Mouse (Mus musculus) liver, postnatal 0 days (tissue): Measurements from ENCODE around the gene Vamp1. TPM values are rescaled to one million over a fixed set of nuclear protein-coding genes. Genes with fewer than 3 reads are reported as not detected.

Source experiments
- ATAC-seq: fragments of 200-750 bp; cut with Nextera tagmentation; 2 replicates; pipeline ENCODE4 v1.8.0; 2017; ENCODE audit warnings: mild to moderate bottlenecking, moderate library complexity
- DNase-seq: peaks from one replicate; pipeline ENCODE4 v3.0.0-alpha.2; 2016
- H3K27ac ChIP-seq: fragments of 300-500 bp; sonication (generic); 2 replicates; pipeline ENCODE4 v1.5.1; 2014; ENCODE audit warnings: antibody characterized with exemption, moderate library complexity, mild to moderate bottlenecking, low read depth
- H3K27me3 ChIP-seq: fragments of 300-500 bp; sonication (generic); 2 replicates; pipeline ENCODE4 v1.6.1; 2014; ENCODE audit warnings: low read length, control low read depth, mixed read lengths; ENCODE audit not compliant: insufficient read depth
- H3K36me3 ChIP-seq: fragments of 300-500 bp; sonication (generic); replicated peaks from 2 replicates; pipeline ENCODE4 v1.6.1; 2014; ENCODE audit warnings: mild to moderate bottlenecking, control low read depth, low read length, moderate library complexity, mixed read lengths; ENCODE audit not compliant: insufficient read depth
- H3K4me1 ChIP-seq: fragments of 300-500 bp; sonication (generic); 2 replicates; pipeline ENCODE4 v1.6.1; 2014; ENCODE audit warnings: antibody characterized with exemption, mild to moderate bottlenecking, control low read depth; ENCODE audit not compliant: insufficient read depth
- H3K4me2 ChIP-seq: fragments of 300-500 bp; sonication (generic); 2 replicates; pipeline ENCODE4 v1.6.1; 2014; ENCODE audit warnings: low read depth, mild to moderate bottlenecking, low read length, moderate library complexity, mixed read lengths
- H3K4me3 ChIP-seq: fragments of 300-500 bp; sonication (generic); 2 replicates; pipeline ENCODE4 v1.5.1; 2014; ENCODE audit warnings: low read depth, low read length
- H3K9ac ChIP-seq: fragments of 300-500 bp; sonication (generic); replicated peaks from 2 replicates; pipeline ENCODE4 v1.6.1; 2014; ENCODE audit warnings: mild to moderate bottlenecking, moderate library complexity
- H3K9me3 ChIP-seq: fragments of 300-500 bp; sonication (generic); 2 replicates; pipeline ENCODE4 v1.6.1; 2016; ENCODE audit warnings: mild to moderate bottlenecking, control low read depth, low read length, mixed read lengths
- CTCF ChIP-seq: sonication (generic); IDR thresholded peaks from 2 replicates; pipeline ENCODE4 v1.5.1; 2016; ENCODE audit warnings: antibody characterized with exemption, low read depth
- EP300 ChIP-seq: IDR thresholded peaks from 2 replicates; pipeline ENCODE4 v1.6.1; 2016; ENCODE audit warnings: antibody characterized with exemption, low read depth, mild to moderate bottlenecking
- WGBS: fragments of 180-500 bp; shearing (Covaris S2); extraction: QIAGEN DNeasy Blood & Tissue Kit; methylation state at CpG from one replicate; pipeline ENCODE4 v1.1.7; 2014; ENCODE audit not compliant: insufficient replicate concordance; 5-methylcytosine and 5-hydroxymethylcytosine counted together
- polyA plus RNA-seq: library from polyadenylated mRNA; unstranded; fragments of >200 nt; fragmentation: Nextera tagmentation; extraction: Ambion mirVana; gene quantifications from 2 replicates; pipeline ENCODE4 v1.2.1, GENCODE M21; 2015

The Vamp1 gene
- polyA plus RNA-seq, 1 experiment from 2014 or later, result 1.4 TPM

- H3K4me3 ChIP-seq, result no peak overlapping the region
- H3K4me2 ChIP-seq, result no peak overlapping the region
- H3K9me3 ChIP-seq, result no peaks in the 10 kb centered on the region
- TF ChIP-seq EP300 (no peak), CTCF (no peak)
- no peak overlapping the region for H3K27ac ChIP-seq
- 88% methylated on average over 5 of the region's 5 CpGs for WGBS
- H3K27me3 ChIP-seq, result no peaks in the 10 kb centered on the region
- H3K36me3 ChIP-seq, result peaks cover 16% of the 10 kb centered on the region
- ATAC-seq, result no peak
- H3K9ac ChIP-seq, result no peak overlapping the region
- peaks cover 12% of the 10 kb centered on the region for H3K4me1 ChIP-seq
- no peak for DNase-seq
These were observed 18.2 kb upstream of the Vamp1 start for GRCm38 (mm10) chr6:125197166-125197565.

- WGBS, result 77% methylated on average over 1 of the region's 1 CpGs
These were observed 4.9 kb upstream of the Vamp1 start for GRCm38 (mm10) chr6:125210436-125210835.

GRCm38 (mm10) chr6:125212621-125213020 is 2.7 kb upstream of the Vamp1 start:
- Histone ChIP-seq H3K4me1 (peaks cover 13% of the 10 kb centered on the region), H3K9ac (no peak overlapping the region), H3K27me3 (peaks cover 10% of the 10 kb centered on the region), H3K36me3 (no peaks in the 10 kb centered on the region), H3K9me3 (no peaks in the 10 kb centered on the region), H3K27ac (no peak overlapping the region), H3K4me3 (no peak overlapping the region), H3K4me2 (no peak overlapping the region)
- TF ChIP-seq EP300 (no peak), CTCF (no peak)
- DNase-seq (no peak), ATAC-seq (no peak)
- WGBS, result 33% methylated on average over 2 of the region's 2 CpGs

More at GRCm38 (mm10) chr6:125210436-125210835, 4.9 kb upstream of the Vamp1 start:
- Histone ChIP-seq H3K27ac (no peak overlapping the region), H3K36me3 (no peaks in the 10 kb centered on the region), H3K4me2 (no peak overlapping the region), H3K9ac (no peak overlapping the region), H3K27me3 (peaks cover 10% of the 10 kb centered on the region), H3K9me3 (no peaks in the 10 kb centered on the region), H3K4me1 (no peaks in the 10 kb centered on the region), H3K4me3 (no peak overlapping the region)
- TF ChIP-seq CTCF, result peak; percentile 31; the same call in 1 of the 2 replicates
- TF ChIP-seq EP300, result no peak
- DNase-seq, result no peak
- ATAC-seq, result no peak

- Histone ChIP-seq H3K9ac (no peak overlapping the region), H3K4me1 (peaks cover 13% of the 10 kb centered on the region), H3K27ac (no peak overlapping the region), H3K4me3 (no peak overlapping the region), H3K36me3 (no peaks in the 10 kb centered on the region), H3K4me2 (no peak overlapping the region), H3K27me3 (peaks cover 10% of the 10 kb centered on the region), H3K9me3 (no peaks in the 10 kb centered on the region)
- ATAC-seq (no peak), DNase-seq (no peak)
- no peak for TF ChIP-seq EP300
- TF ChIP-seq CTCF, result no peak
- 66% methylated on average over 6 of the region's 6 CpGs for WGBS
These were observed 2.2 kb upstream of the Vamp1 start for GRCm38 (mm10) chr6:125213129-125213528.

GRCm38 (mm10) chr6:125213715-125214114 is 1.6 kb upstream of the Vamp1 start:
- Histone ChIP-seq H3K36me3 (no peaks in the 10 kb centered on the region), H3K9me3 (no peaks in the 10 kb centered on the region), H3K4me2 (no peak overlapping the region), H3K4me1 (peaks cover 13% of the 10 kb centered on the region), H3K4me3 (no peak overlapping the region), H3K9ac (no peak overlapping the region), H3K27ac (no peak overlapping the region), H3K27me3 (peaks cover 10% of the 10 kb centered on the region)
- ATAC-seq, result no peak
- WGBS, result 81% methylated on average over 6 of the region's 6 CpGs
- no peak for DNase-seq
- no peak for TF ChIP-seq CTCF
- no peak for TF ChIP-seq EP300

- peak overlapping the region; percentile 95; the same call in 1 of the 2 replicates for H3K4me2 ChIP-seq
- ATAC-seq, result no peak
- peaks cover 10% of the 10 kb centered on the region for H3K27me3 ChIP-seq
- TF ChIP-seq EP300, result no peak
- no peak for TF ChIP-seq CTCF
- DNase-seq, result no peak
- H3K4me3 ChIP-seq, result no peak overlapping the region
- H3K36me3 ChIP-seq, result peaks cover 22% of the 10 kb centered on the region
- WGBS, result 54% methylated on average over 2 of the region's 2 CpGs
- peaks cover 13% of the 10 kb centered on the region for H3K4me1 ChIP-seq
- H3K9ac ChIP-seq, result no peak overlapping the region
- H3K27ac ChIP-seq, result no peak overlapping the region
- no peaks in the 10 kb centered on the region for H3K9me3 ChIP-seq
These were observed 1.5 kb downstream of the Vamp1 start for GRCm38 (mm10) chr6:125216898-125217297.

- peaks cover 10% of the 10 kb centered on the region for H3K27me3 ChIP-seq
- peaks cover 27% of the 10 kb centered on the region for H3K36me3 ChIP-seq
- no peaks in the 10 kb centered on the region for H3K9me3 ChIP-seq
- TF ChIP-seq CTCF, result no peak
- TF ChIP-seq EP300, result no peak
- 89% methylated on average over 11 of the region's 11 CpGs for WGBS
- no peak overlapping the region for H3K27ac ChIP-seq
- DNase-seq, result no peak
- no peak overlapping the region for H3K9ac ChIP-seq
- H3K4me3 ChIP-seq, result no peak overlapping the region
- ATAC-seq, result no peak
- no peak overlapping the region for H3K4me2 ChIP-seq
- H3K4me1 ChIP-seq, result peaks cover 13% of the 10 kb centered on the region
These were observed 2.5 kb downstream of the Vamp1 start for GRCm38 (mm10) chr6:125217899-125218298.
